Mouse (Mus musculus) left cerebral cortex, adult 18-20 months (tissue): ENCODE data around the gene Ahsa1. TPM values are rescaled to one million over a fixed set of nuclear protein-coding genes. Genes with fewer than 3 reads are reported as not detected.

ENCODE experiments used
- microRNA-seq, 2 experiments: library from miRNA; unstranded; fragments of <30 nt; microRNA quantifications; one replicate each; pipeline ENCODE4 v1.2.0; 2021
- total RNA-seq, 2 experiments: library from RNA; stranded (reverse); gene quantifications; 2 replicates each; pipeline ENCODE4 v1.2.3; 2021

Gene Ahsa1
- total RNA-seq, 2 experiments from 2014 or later = 176 to 181 TPM

Small RNA genes within 50 kb of the gene (microRNA-seq; reads per million reads assigned to microRNA genes)
- gene Gm47293 = 0 reads per million in 2 experiments

Other genes with a start within 250 kb of the Ahsa1 start
- 10 to 100 TPM; 37.7 to 41.2 TPM for gene Tmem63c, start 245.1 kb upstream of the Ahsa1 start, total RNA-seq
- gene Ngb, start 163.9 kb upstream of the Ahsa1 start, total RNA-seq = 10 to 100 TPM in 1 of 2 experiments, 1 to 10 TPM in 1; 6.2 to 11.6 TPM
- 10 to 100 TPM; 48.2 to 51.6 TPM for gene Gstz1, start 119.3 kb upstream of the Ahsa1 start, total RNA-seq
- gene Pomt2, start 118.5 kb upstream of the Ahsa1 start, total RNA-seq = 10 to 100 TPM; 16.0 to 18.7 TPM
- 1 to 10 TPM; 4.9 to 5.1 TPM for gene Samd15, start 66.8 kb upstream of the Ahsa1 start, total RNA-seq
- gene Tmed8, start 66.0 kb upstream of the Ahsa1 start, total RNA-seq = 10 to 100 TPM; 29.7 to 30.7 TPM
- gene Noxred1, start 27.7 kb upstream of the Ahsa1 start, total RNA-seq = 1 to 10 TPM; 1.8 to 2.3 TPM
- gene Vipas39, start 223 bp upstream of the Ahsa1 start, total RNA-seq = 10 to 100 TPM; 50.9 to 54.3 TPM
- under 1 TPM; 0.30 to 0.33 TPM for gene Ism2, start 33.2 kb downstream of the Ahsa1 start, total RNA-seq
- 10 to 100 TPM; 31.7 to 33.3 TPM for gene Sptlc2, start 121.9 kb downstream of the Ahsa1 start, total RNA-seq
- gene Slirp, start 177.4 kb downstream of the Ahsa1 start, total RNA-seq = 10 to 100 TPM; 96.2 to 96.3 TPM
- gene Alkbh1, start 177.5 kb downstream of the Ahsa1 start, total RNA-seq = 10 to 100 TPM; 19.2 to 20.3 TPM
- 10 to 100 TPM; 69.7 to 70.8 TPM for gene Snw1, start 205.8 kb downstream of the Ahsa1 start, total RNA-seq
- gene Gm5788, start 228.2 kb downstream of the Ahsa1 start, total RNA-seq = not detected
- not detected for gene Gm8300, start 247.8 kb downstream of the Ahsa1 start, total RNA-seq